Mouse (Mus musculus) olfactory bulb, adult 2 months (tissue): ENCODE results near the gene Fndc7.

ENCODE experiments used
- CTCF ChIP-seq: fragments of 200-500 bp; IDR thresholded peaks from 2 replicates; pipeline ENCODE4 v1.5.1; 2012; ENCODE audit warnings: low read depth, mild to moderate bottlenecking, low read length, moderate library complexity; ENCODE audit not compliant: insufficient read depth
- POLR2A ChIP-seq: fragments of 200-500 bp; IDR thresholded peaks from 2 replicates; pipeline ENCODE4 v1.6.1; 2012; ENCODE audit warnings: mild to moderate bottlenecking, low read depth, low read length, moderate library complexity; ENCODE audit not compliant: insufficient read depth

GRCm38 (mm10) chr3:108858231-108858770, 31.5 kb downstream of the Fndc7 start:
- no peak for TF ChIP-seq CTCF
- no peak for TF ChIP-seq POLR2A
